Mouse (Mus musculus) heart, postnatal 0 days (tissue): Measurements from ENCODE around the gene Macc1.

Experiments used
- CTCF ChIP-seq: IDR thresholded peaks from 2 replicates; pipeline ENCODE4 v1.5.1; 2016; ENCODE audit warnings: antibody characterized with exemption, control low read depth, low read depth
- EP300 ChIP-seq: IDR thresholded peaks from 2 replicates; pipeline ENCODE4 v1.6.1; 2016; ENCODE audit warnings: antibody characterized with exemption, low read depth

- TF ChIP-seq CTCF (no peak), EP300 (no peak)
Measured at GRCm38 (mm10) chr12:119273605-119274004, 40.5 kb upstream of the Macc1 start.
